Mouse (Mus musculus): Measurements from ENCODE around the gene Casz1. TPM values are rescaled to one million over a fixed set of nuclear protein-coding genes. Genes with fewer than 3 reads are reported as not detected.

Casz1 gene
- polyA plus RNA-seq, 1 experiment, result 1.3 TPM

GRCm38 (mm10) chr4:148797475-148798324 lies 6.5 kb upstream of the Casz1 start:
- Histone ChIP-seq H3K4me1 (ENCODE audit: control insufficient read depth, insufficient read depth, low read length) (no peaks in the 10 kb centered on the region), H3K27ac (ENCODE audit: insufficient read depth, low read depth, low read length) (no peak overlapping the region), H3K4me3 (ENCODE audit: insufficient read depth, low read length) (no peak overlapping the region)
- no peak for TF ChIP-seq POLR2A (IDR thresholded peaks at IDR 0.05; ENCODE audit: borderline replicate concordance, low read depth, low read length)
- no peak for TF ChIP-seq CTCF (IDR thresholded peaks at IDR 0.05; ENCODE audit: low read depth, low read length)

- no peak overlapping the region for H3K27ac ChIP-seq (ENCODE audit: insufficient read depth, low read depth, low read length)
- TF ChIP-seq CTCF (IDR thresholded peaks at IDR 0.05; ENCODE audit: low read depth, low read length) (no peak), POLR2A (IDR thresholded peaks at IDR 0.05; ENCODE audit: borderline replicate concordance, low read depth, low read length) (no peak)
- no peaks in the 10 kb centered on the region for H3K4me1 ChIP-seq (ENCODE audit: control insufficient read depth, insufficient read depth, low read length)
These were observed 1.2 kb upstream of the Casz1 start for GRCm38 (mm10) chr4:148803031-148803430.

GRCm38 (mm10) chr4:148803636-148804035 lies 593 bp upstream of the Casz1 start:
- 0 out of 2 replicates have a peak overlapping the region, but pooled peaks have one; percentile 48 for H3K4me3 ChIP-seq (ENCODE audit: insufficient read depth, low read length)
- TF ChIP-seq CTCF (IDR thresholded peaks at IDR 0.05; ENCODE audit: low read depth, low read length) (no peak), POLR2A (IDR thresholded peaks at IDR 0.05; ENCODE audit: borderline replicate concordance, low read depth, low read length) (no peak)

More at GRCm38 (mm10) chr4:148803031-148803430, 1.2 kb upstream of the Casz1 start:
- H3K4me3 ChIP-seq (ENCODE audit: insufficient read depth, low read length), result no peak overlapping the region

GRCm38 (mm10) chr4:148804780-148805160 lies 541 bp downstream of the Casz1 start:
- peak overlapping the region; percentile 48 for H3K4me3 ChIP-seq (ENCODE audit: insufficient read depth, low read length)
- TF ChIP-seq POLR2A (IDR thresholded peaks at IDR 0.05; ENCODE audit: borderline replicate concordance, low read depth, low read length), result no peak
- TF ChIP-seq CTCF (IDR thresholded peaks at IDR 0.05; ENCODE audit: low read depth, low read length), result no peak
- no peak overlapping the region for H3K27ac ChIP-seq (ENCODE audit: insufficient read depth, low read depth, low read length)
- H3K4me1 ChIP-seq (ENCODE audit: control insufficient read depth, insufficient read depth, low read length), result no peaks in the 10 kb centered on the region

More at GRCm38 (mm10) chr4:148803636-148804035, 593 bp upstream of the Casz1 start:
- H3K4me1 ChIP-seq (ENCODE audit: control insufficient read depth, insufficient read depth, low read length), result no peaks in the 10 kb centered on the region
- H3K27ac ChIP-seq (ENCODE audit: insufficient read depth, low read depth, low read length), result no peak overlapping the region

- no peak for TF ChIP-seq CTCF (IDR thresholded peaks at IDR 0.05; ENCODE audit: low read depth, low read length)
- TF ChIP-seq POLR2A (IDR thresholded peaks at IDR 0.05; ENCODE audit: borderline replicate concordance, low read depth, low read length), result no peak
- Histone ChIP-seq H3K27ac (ENCODE audit: insufficient read depth, low read depth, low read length) (no peak overlapping the region), H3K4me1 (ENCODE audit: control insufficient read depth, insufficient read depth, low read length) (no peaks in the 10 kb centered on the region), H3K4me3 (ENCODE audit: insufficient read depth, low read length) (peak overlapping the region; percentile 20; the same call in 1 of the 2 replicates)
These were observed 1.1 kb downstream of the Casz1 start for GRCm38 (mm10) chr4:148805161-148805810.

GRCm38 (mm10) chr4:148805811-148806747 lies 1.9 kb downstream of the Casz1 start:
- no peaks in the 10 kb centered on the region for H3K4me1 ChIP-seq (ENCODE audit: control insufficient read depth, insufficient read depth, low read length)
- peak overlapping the region; percentile 20 for H3K4me3 ChIP-seq (ENCODE audit: insufficient read depth, low read length)
- TF ChIP-seq POLR2A (IDR thresholded peaks at IDR 0.05; ENCODE audit: borderline replicate concordance, low read depth, low read length) (no peak), CTCF (IDR thresholded peaks at IDR 0.05; ENCODE audit: low read depth, low read length) (no peak)
- H3K27ac ChIP-seq (ENCODE audit: insufficient read depth, low read depth, low read length), result no peak overlapping the region

- no peak overlapping the region for H3K4me3 ChIP-seq (ENCODE audit: insufficient read depth, low read length)
- TF ChIP-seq CTCF (IDR thresholded peaks at IDR 0.05; ENCODE audit: low read depth, low read length) (no peak), POLR2A (IDR thresholded peaks at IDR 0.05; ENCODE audit: borderline replicate concordance, low read depth, low read length) (no peak)
- H3K4me1 ChIP-seq (ENCODE audit: control insufficient read depth, insufficient read depth, low read length), result no peaks in the 10 kb centered on the region
- H3K27ac ChIP-seq (ENCODE audit: insufficient read depth, low read depth, low read length), result no peak overlapping the region
These were observed 2.6 kb downstream of the Casz1 start for GRCm38 (mm10) chr4:148806836-148807235.

- Histone ChIP-seq H3K27ac (ENCODE audit: insufficient read depth, low read depth, low read length) (no peak overlapping the region), H3K4me1 (ENCODE audit: control insufficient read depth, insufficient read depth, low read length) (no peaks in the 10 kb centered on the region), H3K4me3 (ENCODE audit: insufficient read depth, low read length) (no peak overlapping the region)
- TF ChIP-seq CTCF (IDR thresholded peaks at IDR 0.05; ENCODE audit: low read depth, low read length) (no peak), POLR2A (IDR thresholded peaks at IDR 0.05; ENCODE audit: borderline replicate concordance, low read depth, low read length) (no peak)
These were observed 3.2 kb downstream of the Casz1 start for GRCm38 (mm10) chr4:148807397-148807796.

GRCm38 (mm10) chr4:148808839-148809238 lies 4.6 kb downstream of the Casz1 start:
- no peak for TF ChIP-seq POLR2A (IDR thresholded peaks at IDR 0.05; ENCODE audit: borderline replicate concordance, low read depth, low read length)
- TF ChIP-seq CTCF (IDR thresholded peaks at IDR 0.05; ENCODE audit: low read depth, low read length), result no peak
- Histone ChIP-seq H3K4me1 (ENCODE audit: control insufficient read depth, insufficient read depth, low read length) (no peaks in the 10 kb centered on the region), H3K4me3 (ENCODE audit: insufficient read depth, low read length) (no peak overlapping the region), H3K27ac (ENCODE audit: insufficient read depth, low read depth, low read length) (no peak overlapping the region)
